Mouse (Mus musculus) neural tube, embryonic 10.5 days (tissue): ENCODE measurements around the gene Mug2.
"Not testable (repeated sequence)": the region's sequence is repeated elsewhere in the genome, so short reads cannot be mapped to it uniquely, and the experiment has no call there.

Source experiments
- DNase-seq: peaks from one replicate; pipeline ENCODE4 v3.0.0-alpha.2; 2017; ENCODE audit warnings: low spot score; ENCODE audit errors: extremely low spot score

The Mug2 gene

DNA sequence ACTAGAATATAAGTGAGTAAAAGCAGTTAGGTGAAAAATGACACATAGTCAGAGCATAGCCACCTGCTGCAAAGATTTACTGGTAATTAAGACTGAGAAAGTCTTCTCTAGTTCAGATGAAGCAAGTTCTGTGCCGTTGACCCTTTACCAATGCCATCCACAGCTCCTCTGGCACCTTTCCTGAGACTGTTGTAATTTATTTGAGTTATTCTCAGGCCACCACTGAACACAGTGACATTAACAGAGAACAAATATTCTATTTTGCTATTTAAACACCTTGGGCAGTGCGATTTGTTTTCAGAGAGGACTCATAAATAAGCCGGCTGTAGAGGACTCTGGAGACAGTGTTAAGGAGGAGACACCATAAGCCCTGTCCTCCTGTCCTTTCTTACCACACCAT is at the start of gene Mug2:
Mug2 (plus strand) TSS at position 301 of the 400 bp plus-strand sequence.
- not testable (repeated sequence) for DNase-seq

DNA sequence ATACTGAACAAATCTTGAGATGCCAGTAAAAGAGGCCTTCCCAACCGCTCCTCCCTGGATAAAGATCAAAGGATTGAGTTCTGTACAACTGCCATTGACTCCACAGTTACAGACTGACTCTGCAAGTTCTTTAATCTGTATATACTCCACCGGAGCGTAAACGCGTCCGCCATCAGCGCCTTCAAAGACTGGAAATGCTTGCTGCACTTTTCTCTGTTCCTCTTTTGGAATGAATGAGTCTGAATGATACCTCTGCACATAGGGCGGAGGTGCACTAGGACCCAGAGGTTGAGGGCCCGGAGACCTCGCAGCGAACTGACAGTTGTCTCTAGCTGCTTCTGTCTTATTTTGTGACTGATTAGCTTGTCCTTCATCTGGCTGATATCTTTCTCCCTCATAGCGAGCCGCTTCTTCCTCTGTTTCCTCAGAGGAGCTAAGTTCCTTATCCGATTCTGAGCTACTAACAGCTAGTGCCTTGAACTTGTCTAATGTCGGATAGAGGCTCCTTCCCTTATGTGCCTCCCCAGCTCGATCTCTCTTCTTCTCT is 48.7 kb upstream of the Mug2 start:
- not testable (repeated sequence) for DNase-seq

- no peak for DNase-seq
Observed at GRCm38 (mm10) chr6:121975701-121976100, 30.9 kb upstream of the Mug2 start.

DNA sequence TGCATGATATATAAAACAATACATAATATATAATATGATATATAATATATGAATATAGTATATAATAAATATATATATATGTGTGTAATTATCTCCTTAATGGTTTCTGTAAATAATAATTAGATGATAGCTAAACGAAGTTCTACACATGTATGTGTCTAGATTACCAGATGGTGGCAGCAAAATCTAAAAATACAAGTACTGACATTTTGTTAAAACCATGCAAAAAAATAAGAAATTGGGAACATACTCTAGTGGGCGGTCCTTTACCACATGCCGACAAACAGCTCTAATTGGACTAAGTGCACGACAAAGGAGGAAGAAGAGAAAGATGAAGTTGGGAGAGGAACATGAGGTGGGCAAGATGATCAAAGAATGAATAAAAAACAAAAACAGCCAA is 94.3 kb downstream of the Mug2 start:
- no peak for DNase-seq

DNA sequence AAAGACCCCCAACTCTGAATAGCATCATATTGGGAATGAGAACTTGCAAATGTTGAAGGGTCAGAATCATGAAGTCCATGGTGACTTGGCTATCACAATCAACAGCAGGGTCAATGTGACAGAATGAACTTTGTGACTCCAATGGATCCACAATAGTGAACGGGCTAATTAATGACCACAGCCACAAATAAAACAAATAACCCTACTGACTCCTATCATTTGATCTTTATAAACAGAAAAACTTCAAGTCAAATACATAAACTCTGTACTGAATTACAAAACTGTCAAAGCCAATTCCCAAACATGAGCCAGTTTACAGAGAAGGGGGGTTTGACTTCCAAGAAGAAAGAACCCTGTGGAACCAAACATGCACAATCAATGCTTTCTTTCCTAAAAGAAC is 95.1 kb downstream of the Mug2 start:
- DNase-seq: no peak

- no peak for DNase-seq
Observed at GRCm38 (mm10) chr6:122116963-122117362, 110.4 kb downstream of the Mug2 start.

GRCm38 (mm10) chr6:122129521-122129920 is 123.0 kb downstream of the Mug2 start:
- no peak for DNase-seq
